Mouse (Mus musculus) cerebellum, adult (tissue): Measurements from ENCODE around the gene Dock11.

ENCODE experiments used
- ATAC-seq: cut with Nextera tagmentation; 2 replicates; pipeline ENCODE4 v1.9.2; 2017; ENCODE audit warnings: mild to moderate bottlenecking, moderate library complexity, mixed read lengths; ENCODE audit not compliant: insufficient number of reproducible peaks, low FRiP score, low TSS enrichment

Dock11 gene

GRCm38 (mm10) chrX:35946394-35946793 is 57.8 kb downstream of the Dock11 start:
- ATAC-seq = no peak

- ATAC-seq = no peak
These were observed 61.5 kb downstream of the Dock11 start for GRCm38 (mm10) chrX:35950135-35950534.

- no peak for ATAC-seq
These were observed 63.3 kb downstream of the Dock11 start for GRCm38 (mm10) chrX:35951945-35952344.

- no peak for ATAC-seq
These were observed 64.0 kb downstream of the Dock11 start for GRCm38 (mm10) chrX:35952521-35953095.

GRCm38 (mm10) chrX:35956236-35956635 is 67.6 kb downstream of the Dock11 start:
- ATAC-seq = no peak

GRCm38 (mm10) chrX:35963087-35963486 is 74.5 kb downstream of the Dock11 start:
- ATAC-seq = no peak

- ATAC-seq = no peak
These were observed 80.6 kb downstream of the Dock11 start for GRCm38 (mm10) chrX:35969276-35969675.

GRCm38 (mm10) chrX:35976657-35977056 is 88.0 kb downstream of the Dock11 start:
- no peak for ATAC-seq

- no peak for ATAC-seq
These were observed 99.3 kb downstream of the Dock11 start for GRCm38 (mm10) chrX:35987981-35988380.

- no peak; the same call in 1 of the 2 replicates for ATAC-seq
These were observed 102.0 kb downstream of the Dock11 start for GRCm38 (mm10) chrX:35990508-35991095.

GRCm38 (mm10) chrX:35994226-35994625 is 105.6 kb downstream of the Dock11 start:
- ATAC-seq = no peak

- no peak for ATAC-seq
These were observed 108.4 kb downstream of the Dock11 start for GRCm38 (mm10) chrX:35997004-35997403.

- no peak for ATAC-seq
These were observed 109.3 kb downstream of the Dock11 start for GRCm38 (mm10) chrX:35997793-35998419.

GRCm38 (mm10) chrX:36025651-36026050 is 137.0 kb downstream of the Dock11 start:
- no peak for ATAC-seq

GRCm38 (mm10) chrX:36031113-36031512 is 142.5 kb downstream of the Dock11 start:
- no peak for ATAC-seq

- ATAC-seq = no peak
These were observed 145.4 kb downstream of the Dock11 start for GRCm38 (mm10) chrX:36034045-36034444.

GRCm38 (mm10) chrX:36045731-36046130 is 157.1 kb downstream of the Dock11 start:
- no peak for ATAC-seq

- no peak for ATAC-seq
These were observed 158.8 kb downstream of the Dock11 start for GRCm38 (mm10) chrX:36047451-36047850.

GRCm38 (mm10) chrX:36050312-36050711 is 161.7 kb downstream of the Dock11 start:
- no peak for ATAC-seq

- ATAC-seq = no peak
These were observed 185.4 kb downstream of the Dock11 start for GRCm38 (mm10) chrX:36073997-36074396.

- no peak for ATAC-seq
These were observed 188.5 kb downstream of the Dock11 start for GRCm38 (mm10) chrX:36077164-36077563.

- no peak for ATAC-seq
These were observed 194.3 kb downstream of the Dock11 start for GRCm38 (mm10) chrX:36082917-36083316.
